Mouse (Mus musculus): Measurements from ENCODE around the gene Rhobtb1. TPM values are rescaled to one million over a fixed set of nuclear protein-coding genes. Genes with fewer than 3 reads are reported as not detected.

Rhobtb1 gene
- polyA plus RNA-seq, 1 experiment, result 8.0 TPM

DNA sequence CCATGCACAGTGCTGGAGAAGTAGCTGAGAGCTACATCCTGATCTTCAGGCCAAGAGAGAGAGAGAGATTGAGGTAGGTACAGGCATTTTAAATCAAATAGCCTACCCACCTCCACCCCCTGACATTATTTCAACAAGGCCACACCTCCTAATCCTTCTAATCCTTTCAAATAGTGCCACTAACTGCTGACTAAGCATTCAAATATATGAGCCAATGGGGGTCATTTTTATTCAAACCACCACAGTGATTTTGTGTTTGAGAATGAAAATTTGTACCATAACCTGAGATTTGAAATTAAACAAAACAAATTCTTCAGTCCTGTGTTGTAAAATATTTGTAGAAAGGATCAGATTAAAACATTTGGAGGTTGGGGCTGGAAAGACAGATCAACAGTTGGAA, 33.2 kb upstream of the Rhobtb1 start:
- Histone ChIP-seq H3K27ac (ENCODE audit: control insufficient read depth, insufficient read depth, low read length) (no peak overlapping the region), H3K27me3 (ENCODE audit: control insufficient read depth, insufficient read depth, low read length) (no peaks in the 10 kb centered on the region), H3K4me3 (ENCODE audit: control insufficient read depth, insufficient read depth, low read length) (no peak overlapping the region), H3K36me3 (ENCODE audit: control insufficient read depth, insufficient read depth, low read length) (no peaks in the 10 kb centered on the region), H3K4me1 (replicated peaks; ENCODE audit: control insufficient read depth, insufficient read depth, low read length) (no peaks in the 10 kb centered on the region)
- DNase-seq, result no peak
- TF ChIP-seq POLR2A (IDR thresholded peaks at IDR 0.05; ENCODE audit: control insufficient read depth, extremely low read depth, insufficient read depth, low read length, poor library complexity) (no peak), CTCF (IDR thresholded peaks at IDR 0.05; ENCODE audit: borderline replicate concordance, control insufficient read depth, extremely low read depth, insufficient read depth, low read length, poor library complexity) (no peak)

DNA sequence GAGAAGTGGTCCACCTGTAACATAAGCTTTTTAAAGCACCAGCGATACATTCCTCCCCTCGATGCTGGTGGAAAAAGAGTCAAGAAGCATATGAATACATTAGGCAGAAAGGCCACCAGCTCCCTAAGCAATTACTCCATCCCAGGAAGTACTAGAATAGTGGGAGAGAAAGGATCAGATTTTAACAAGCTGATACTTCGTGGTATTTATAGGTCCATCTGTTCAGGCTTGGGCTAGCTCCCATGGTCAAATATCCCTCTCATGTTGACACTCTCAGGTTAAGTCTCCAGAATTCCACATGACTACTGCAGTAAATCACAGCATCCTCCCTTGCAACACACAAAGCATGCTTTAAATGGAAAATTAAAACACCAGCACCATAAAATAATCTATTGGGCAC, 32.3 kb upstream of the Rhobtb1 start:
- Histone ChIP-seq H3K36me3 (ENCODE audit: control insufficient read depth, insufficient read depth, low read length) (no peaks in the 10 kb centered on the region), H3K4me3 (ENCODE audit: control insufficient read depth, insufficient read depth, low read length) (no peak overlapping the region), H3K27me3 (ENCODE audit: control insufficient read depth, insufficient read depth, low read length) (no peaks in the 10 kb centered on the region), H3K4me1 (replicated peaks; ENCODE audit: control insufficient read depth, insufficient read depth, low read length) (no peaks in the 10 kb centered on the region), H3K27ac (ENCODE audit: control insufficient read depth, insufficient read depth, low read length) (no peak overlapping the region)
- TF ChIP-seq POLR2A (IDR thresholded peaks at IDR 0.05; ENCODE audit: control insufficient read depth, extremely low read depth, insufficient read depth, low read length, poor library complexity), result no peak
- TF ChIP-seq CTCF (IDR thresholded peaks at IDR 0.05; ENCODE audit: borderline replicate concordance, control insufficient read depth, extremely low read depth, insufficient read depth, low read length, poor library complexity), result no peak
- WGBS, result 92% methylated on average over 3 of the region's 3 CpGs
- DNase-seq, result no peak

DNA sequence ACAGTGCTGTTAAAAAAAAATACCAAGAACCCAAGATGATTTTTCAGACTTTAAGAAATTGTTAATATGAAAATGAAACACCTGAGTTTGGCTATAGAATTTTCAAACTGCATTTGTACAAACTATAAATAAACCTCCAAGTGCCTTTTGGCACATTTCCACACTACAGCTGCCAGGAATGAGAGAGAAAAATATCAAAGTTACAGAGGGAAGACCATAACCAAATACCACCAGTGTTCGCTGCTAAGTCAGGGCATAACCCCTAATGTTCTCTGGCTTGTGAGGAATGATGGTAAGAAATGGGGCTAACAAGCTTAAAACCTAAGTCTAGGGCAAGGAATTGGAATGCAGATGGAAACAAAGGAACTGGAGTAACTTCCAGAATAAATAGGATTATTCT, 31.8 kb upstream of the Rhobtb1 start:
- TF ChIP-seq CTCF (IDR thresholded peaks at IDR 0.05; ENCODE audit: borderline replicate concordance, control insufficient read depth, extremely low read depth, insufficient read depth, low read length, poor library complexity), result no peak
- TF ChIP-seq POLR2A (IDR thresholded peaks at IDR 0.05; ENCODE audit: control insufficient read depth, extremely low read depth, insufficient read depth, low read length, poor library complexity), result no peak
- WGBS, result 70% methylated on average over 1 of the region's 1 CpGs
- no peak overlapping the region for H3K27ac ChIP-seq (ENCODE audit: control insufficient read depth, insufficient read depth, low read length)

DNA sequence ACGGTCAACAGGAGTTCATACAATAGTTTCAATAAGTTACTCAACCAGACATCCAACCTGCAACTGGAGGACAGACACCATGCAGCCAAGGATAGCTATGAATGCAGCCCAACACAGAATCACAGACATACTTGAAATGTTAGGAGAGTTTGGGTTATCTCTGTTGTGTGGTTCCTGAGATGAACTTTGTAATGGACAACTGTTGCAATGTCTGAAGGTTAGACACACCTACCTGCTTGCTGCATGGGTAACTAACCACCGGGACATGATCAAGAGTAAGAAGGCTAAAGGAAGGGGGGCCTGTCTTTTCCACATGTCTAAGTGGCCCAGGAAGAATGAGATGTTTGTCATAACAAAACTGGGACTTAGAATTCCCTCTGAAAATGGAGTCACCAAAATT, 24.7 kb upstream of the Rhobtb1 start:
- 95% methylated on average over 2 of the region's 2 CpGs for WGBS
- TF ChIP-seq POLR2A (IDR thresholded peaks at IDR 0.05; ENCODE audit: control insufficient read depth, extremely low read depth, insufficient read depth, low read length, poor library complexity), result no peak
- no peak for TF ChIP-seq CTCF (IDR thresholded peaks at IDR 0.05; ENCODE audit: borderline replicate concordance, control insufficient read depth, extremely low read depth, insufficient read depth, low read length, poor library complexity)
- Histone ChIP-seq H3K27me3 (ENCODE audit: control insufficient read depth, insufficient read depth, low read length) (no peaks in the 10 kb centered on the region), H3K27ac (ENCODE audit: control insufficient read depth, insufficient read depth, low read length) (no peak overlapping the region), H3K4me1 (replicated peaks; ENCODE audit: control insufficient read depth, insufficient read depth, low read length) (no peaks in the 10 kb centered on the region), H3K4me3 (ENCODE audit: control insufficient read depth, insufficient read depth, low read length) (no peak overlapping the region), H3K36me3 (ENCODE audit: control insufficient read depth, insufficient read depth, low read length) (no peaks in the 10 kb centered on the region)
- DNase-seq, result no peak

More for the DNA sequence above, 31.8 kb upstream of the Rhobtb1 start:
- Histone ChIP-seq H3K27me3 (ENCODE audit: control insufficient read depth, insufficient read depth, low read length) (no peaks in the 10 kb centered on the region), H3K36me3 (ENCODE audit: control insufficient read depth, insufficient read depth, low read length) (no peaks in the 10 kb centered on the region), H3K4me1 (replicated peaks; ENCODE audit: control insufficient read depth, insufficient read depth, low read length) (no peaks in the 10 kb centered on the region), H3K4me3 (ENCODE audit: control insufficient read depth, insufficient read depth, low read length) (no peak overlapping the region)
- DNase-seq, result no peak

DNA sequence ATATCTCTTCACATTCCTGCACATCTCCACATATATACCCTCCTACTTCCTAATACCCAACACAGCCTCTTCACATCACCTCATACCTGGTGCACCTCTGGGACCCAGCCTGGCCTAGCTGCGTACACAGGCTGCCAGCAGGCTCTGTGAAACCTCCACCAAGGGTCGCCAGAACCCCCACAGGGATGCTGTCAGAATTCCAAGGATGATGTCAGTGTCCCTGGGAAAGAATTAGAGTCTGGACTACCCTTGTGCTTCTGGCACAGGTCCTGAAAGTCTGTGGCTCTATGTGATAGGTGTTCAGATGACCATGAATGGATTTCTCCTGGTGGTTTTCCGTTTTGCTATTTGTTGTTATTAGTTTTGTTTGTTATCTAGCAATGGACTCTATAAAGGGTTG, 22.7 kb upstream of the Rhobtb1 start:
- H3K27me3 ChIP-seq (ENCODE audit: control insufficient read depth, insufficient read depth, low read length), result no peaks in the 10 kb centered on the region
- H3K4me1 ChIP-seq (replicated peaks; ENCODE audit: control insufficient read depth, insufficient read depth, low read length), result no peaks in the 10 kb centered on the region
- H3K36me3 ChIP-seq (ENCODE audit: control insufficient read depth, insufficient read depth, low read length), result no peaks in the 10 kb centered on the region
- no peak for TF ChIP-seq POLR2A (IDR thresholded peaks at IDR 0.05; ENCODE audit: control insufficient read depth, extremely low read depth, insufficient read depth, low read length, poor library complexity)
- TF ChIP-seq CTCF (IDR thresholded peaks at IDR 0.05; ENCODE audit: borderline replicate concordance, control insufficient read depth, extremely low read depth, insufficient read depth, low read length, poor library complexity), result no peak
- H3K4me3 ChIP-seq (ENCODE audit: control insufficient read depth, insufficient read depth, low read length), result no peak overlapping the region
- no peak for DNase-seq
- 91% methylated on average over 3 of the region's 3 CpGs for WGBS
- H3K27ac ChIP-seq (ENCODE audit: control insufficient read depth, insufficient read depth, low read length), result no peak overlapping the region

DNA sequence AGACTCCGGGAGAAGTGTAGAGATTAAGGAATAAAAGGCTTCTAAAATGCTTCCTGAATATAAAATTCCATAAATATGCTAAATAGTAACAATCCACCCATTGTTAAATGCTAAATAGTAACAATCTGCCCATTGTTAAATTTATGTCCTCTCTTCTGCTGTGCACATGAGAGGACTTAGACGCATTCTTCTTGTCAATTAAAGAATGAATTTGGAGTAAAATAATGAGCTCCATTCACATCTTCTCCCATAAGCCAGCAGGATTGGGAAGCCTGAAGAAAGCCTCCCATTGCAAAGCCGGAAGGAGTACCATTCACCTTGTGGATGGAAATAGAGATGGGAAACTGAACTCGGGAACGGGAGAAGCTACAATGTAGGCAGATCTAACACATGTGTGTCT, 20.6 kb upstream of the Rhobtb1 start:
- Histone ChIP-seq H3K4me3 (ENCODE audit: control insufficient read depth, insufficient read depth, low read length) (no peak overlapping the region), H3K27me3 (ENCODE audit: control insufficient read depth, insufficient read depth, low read length) (no peaks in the 10 kb centered on the region), H3K4me1 (replicated peaks; ENCODE audit: control insufficient read depth, insufficient read depth, low read length) (no peaks in the 10 kb centered on the region), H3K36me3 (ENCODE audit: control insufficient read depth, insufficient read depth, low read length) (no peaks in the 10 kb centered on the region), H3K27ac (ENCODE audit: control insufficient read depth, insufficient read depth, low read length) (no peak overlapping the region)
- no peak for DNase-seq
- WGBS, result 94% methylated on average over 5 of the region's 5 CpGs
- no peak for TF ChIP-seq POLR2A (IDR thresholded peaks at IDR 0.05; ENCODE audit: control insufficient read depth, extremely low read depth, insufficient read depth, low read length, poor library complexity)
- TF ChIP-seq CTCF (IDR thresholded peaks at IDR 0.05; ENCODE audit: borderline replicate concordance, control insufficient read depth, extremely low read depth, insufficient read depth, low read length, poor library complexity), result no peak

DNA sequence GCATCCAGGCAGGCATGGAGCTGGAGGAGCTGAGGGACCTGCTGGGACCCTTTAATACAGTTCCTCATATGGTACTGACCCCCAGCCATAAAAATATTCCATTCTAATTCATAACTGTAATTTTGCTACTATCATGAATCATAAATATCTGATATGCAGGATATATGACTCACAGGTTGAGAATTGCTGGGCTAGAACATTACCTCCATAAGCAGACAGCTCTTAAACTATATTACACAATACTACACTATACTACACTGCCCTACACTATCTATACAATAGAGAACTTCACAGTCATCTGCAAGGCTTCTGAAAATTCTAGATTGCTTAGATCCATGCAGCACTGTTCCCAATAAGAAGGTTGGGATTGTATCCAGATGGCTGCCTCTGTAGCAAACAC, 16.9 kb upstream of the Rhobtb1 start:
- Histone ChIP-seq H3K27ac (ENCODE audit: control insufficient read depth, insufficient read depth, low read length) (no peak overlapping the region), H3K4me3 (ENCODE audit: control insufficient read depth, insufficient read depth, low read length) (no peak overlapping the region), H3K27me3 (ENCODE audit: control insufficient read depth, insufficient read depth, low read length) (no peaks in the 10 kb centered on the region), H3K4me1 (replicated peaks; ENCODE audit: control insufficient read depth, insufficient read depth, low read length) (no peaks in the 10 kb centered on the region), H3K36me3 (ENCODE audit: control insufficient read depth, insufficient read depth, low read length) (no peaks in the 10 kb centered on the region)
- TF ChIP-seq CTCF (IDR thresholded peaks at IDR 0.05; ENCODE audit: borderline replicate concordance, control insufficient read depth, extremely low read depth, insufficient read depth, low read length, poor library complexity) (no peak), POLR2A (IDR thresholded peaks at IDR 0.05; ENCODE audit: control insufficient read depth, extremely low read depth, insufficient read depth, low read length, poor library complexity) (no peak)
- DNase-seq, result no peak

Measured in thymus, adult 2 months (tissue).